Mouse (Mus musculus) brain, adult 2 months (tissue): ENCODE results near the gene Fam118a.
"Not testable (repeated sequence)": the region's sequence is repeated elsewhere in the genome, so short reads cannot be mapped to it uniquely, and the experiment has no call there.

Experiments
- DNase-seq: peaks from one replicate; pipeline ENCODE4 v3.0.0; 2011; ENCODE audit warnings: low read depth, low spot score

Fam118a gene

GRCm38 (mm10) chr15:85012662-85013054, 16.1 kb upstream of the Fam118a start:
- no peak for DNase-seq

DNA sequence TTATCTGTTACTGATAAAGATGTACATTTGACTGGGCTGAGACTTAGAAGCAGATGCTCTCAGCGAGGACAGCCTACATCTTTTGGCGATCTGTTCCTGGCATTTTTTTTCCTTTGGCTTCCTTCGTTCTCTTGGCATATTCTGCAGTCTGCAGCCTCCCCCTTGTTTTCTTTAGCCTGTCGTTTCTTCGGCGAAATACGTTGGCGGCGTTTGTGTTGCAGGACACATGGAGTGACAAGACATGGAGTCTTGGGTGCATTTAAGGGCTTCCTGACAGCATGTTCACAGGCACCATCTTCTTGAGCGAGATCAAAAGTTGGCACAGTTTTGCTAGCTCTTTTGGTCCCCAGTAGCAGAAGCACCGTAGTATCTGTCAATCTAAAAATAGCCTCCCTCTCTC, 13.0 kb upstream of the Fam118a start:
- DNase-seq, result peak; percentile 90

- no peak for DNase-seq
Measured at GRCm38 (mm10) chr15:85016951-85017664, 11.6 kb upstream of the Fam118a start, which contains the start of gene Upk3a. Upk3a (plus strand) TSS chr15:85017141.

GRCm38 (mm10) chr15:85022211-85022610, 6.5 kb upstream of the Fam118a start:
- no peak for DNase-seq

DNA sequence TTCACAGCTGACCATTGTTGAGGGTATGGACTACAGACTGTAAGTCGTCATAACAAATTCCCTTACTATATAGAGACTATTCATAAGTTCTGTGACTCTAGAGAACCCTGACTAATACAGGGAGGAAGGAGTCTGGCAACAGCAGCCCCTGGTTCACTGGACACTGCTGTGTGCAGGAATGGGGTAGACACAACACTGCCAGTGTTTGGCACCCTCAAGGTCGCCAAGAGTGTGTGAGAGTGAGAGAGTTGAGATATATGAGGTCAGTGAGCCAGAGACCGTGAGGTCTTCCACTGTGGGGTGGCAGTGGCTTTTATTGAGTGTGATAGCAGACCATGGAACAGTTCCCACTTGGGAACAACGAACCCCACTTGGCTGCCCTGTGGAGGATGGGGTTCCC, 2.6 kb upstream of the Fam118a start:
- DNase-seq, result no peak

- no peak for DNase-seq
Measured at GRCm38 (mm10) chr15:85027740-85028139, 1.0 kb upstream of the Fam118a start.

DNA sequence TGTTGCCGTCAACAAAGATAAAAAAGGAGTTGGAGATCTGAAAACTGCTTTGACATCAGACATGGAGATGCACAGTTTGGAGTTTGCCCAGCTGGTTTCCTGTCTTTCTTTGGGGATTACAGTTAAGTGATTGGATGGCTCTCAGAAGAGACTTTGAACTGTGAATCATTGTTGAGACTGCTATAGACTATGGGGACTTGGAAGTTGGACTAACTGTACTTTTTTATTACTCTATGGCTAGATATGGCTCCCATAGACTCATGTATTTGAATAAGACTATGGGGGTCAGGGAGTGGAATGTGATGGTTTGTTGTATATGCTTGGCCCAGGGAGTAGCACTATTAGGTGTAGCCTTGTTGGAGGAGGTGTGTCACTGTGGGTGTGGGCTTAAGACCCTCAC, 1.9 kb downstream of the Fam118a start:
- not testable (repeated sequence) for DNase-seq

- no peak for DNase-seq
Measured at GRCm38 (mm10) chr15:85031866-85032265, 3.1 kb downstream of the Fam118a start.

DNA sequence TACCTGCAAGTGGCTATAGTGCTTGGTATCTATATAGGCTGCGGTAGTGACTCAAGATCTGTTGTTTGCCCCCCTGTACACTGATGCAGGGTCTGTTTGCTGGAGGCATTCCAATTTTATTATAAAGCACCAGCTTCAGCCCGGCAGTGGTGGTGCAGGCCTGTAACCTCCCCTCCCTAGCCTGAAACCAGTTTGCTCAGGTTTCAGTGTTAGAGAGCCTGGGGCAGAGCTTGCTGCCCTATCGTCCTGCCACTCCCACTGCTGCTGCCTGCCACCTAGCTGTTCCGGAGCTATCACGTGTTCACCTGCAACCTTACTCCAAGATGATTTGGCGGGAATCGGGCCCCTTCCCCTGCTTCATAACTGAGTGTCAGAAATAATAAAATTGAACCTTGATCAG, 5.2 kb downstream of the Fam118a start:
- DNase-seq, result not testable (repeated sequence)

DNA sequence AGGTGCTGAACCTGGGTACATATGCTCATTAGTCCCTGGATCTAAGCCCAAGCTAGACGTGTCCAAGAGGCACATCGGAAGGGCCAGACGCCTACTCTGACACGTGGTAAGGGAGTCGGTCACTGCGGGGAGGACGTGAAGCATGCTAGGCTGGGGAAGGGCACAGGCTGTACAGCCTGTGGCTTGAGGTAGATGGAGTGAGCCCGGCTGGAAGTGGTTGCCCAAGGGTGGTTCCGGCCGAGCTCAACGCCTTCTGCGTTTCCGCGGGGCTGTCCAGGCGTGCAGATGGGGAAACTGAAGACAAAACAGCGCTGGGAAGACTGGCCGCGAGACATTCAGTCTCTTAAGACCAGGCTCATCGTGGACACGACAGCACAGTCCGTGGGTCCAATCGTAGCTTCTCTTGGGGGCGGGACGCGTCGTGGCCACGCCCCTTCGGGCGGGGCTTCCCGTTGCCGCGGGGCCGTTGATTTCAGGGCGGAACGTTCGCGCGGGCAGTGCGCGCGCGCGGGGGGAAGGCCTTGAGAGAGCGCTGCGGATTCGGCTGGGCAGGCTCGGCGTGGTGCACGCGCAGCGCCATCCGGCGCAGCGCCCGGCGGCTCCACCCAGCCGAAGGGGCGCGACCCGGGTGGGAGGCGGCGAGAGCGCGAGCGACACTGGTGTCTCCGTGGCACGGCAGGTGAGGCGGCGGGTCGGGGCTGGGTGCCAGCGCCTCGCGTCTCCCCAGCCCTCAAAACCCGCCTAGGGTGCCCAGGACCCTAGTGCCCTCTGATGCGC, 8.0 kb downstream of the Fam118a start:
- peak; percentile 98 for DNase-seq

- DNase-seq, result no peak
Measured at GRCm38 (mm10) chr15:85037343-85037690, 8.6 kb downstream of the Fam118a start.

DNA sequence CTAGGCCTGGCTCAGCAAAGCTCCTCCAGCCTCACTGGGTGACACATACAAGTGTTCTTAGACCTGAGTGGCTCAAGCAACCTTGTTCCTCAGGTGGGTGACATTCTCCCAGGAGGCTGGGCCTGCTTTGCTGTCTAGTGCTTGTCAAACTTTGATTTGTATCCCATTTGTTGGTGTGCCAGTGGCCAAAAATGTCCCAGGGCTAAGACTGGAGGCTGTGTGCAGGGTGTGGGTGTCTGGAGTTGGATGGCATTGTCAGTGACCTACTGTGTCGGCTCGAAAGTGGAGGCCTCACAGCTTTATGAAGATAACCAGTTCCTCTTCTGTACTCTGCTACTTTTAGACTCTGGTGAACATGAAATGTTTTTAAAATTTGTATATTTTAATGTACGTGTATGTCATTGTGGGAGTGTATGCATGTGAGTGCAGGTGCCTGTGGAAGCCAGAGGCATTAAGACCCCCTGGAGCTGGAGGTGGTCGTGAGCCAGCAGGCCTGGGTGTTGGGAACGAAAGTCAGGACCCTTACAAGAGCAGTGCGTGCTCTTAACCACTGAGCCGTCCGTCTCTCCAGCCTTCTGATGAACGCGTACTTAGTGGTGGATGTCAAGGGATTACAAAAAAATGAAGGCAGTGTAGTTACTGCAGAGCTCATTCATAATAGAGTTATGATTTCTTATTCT, 12.9 kb downstream of the Fam118a start:
- no peak for DNase-seq

DNA sequence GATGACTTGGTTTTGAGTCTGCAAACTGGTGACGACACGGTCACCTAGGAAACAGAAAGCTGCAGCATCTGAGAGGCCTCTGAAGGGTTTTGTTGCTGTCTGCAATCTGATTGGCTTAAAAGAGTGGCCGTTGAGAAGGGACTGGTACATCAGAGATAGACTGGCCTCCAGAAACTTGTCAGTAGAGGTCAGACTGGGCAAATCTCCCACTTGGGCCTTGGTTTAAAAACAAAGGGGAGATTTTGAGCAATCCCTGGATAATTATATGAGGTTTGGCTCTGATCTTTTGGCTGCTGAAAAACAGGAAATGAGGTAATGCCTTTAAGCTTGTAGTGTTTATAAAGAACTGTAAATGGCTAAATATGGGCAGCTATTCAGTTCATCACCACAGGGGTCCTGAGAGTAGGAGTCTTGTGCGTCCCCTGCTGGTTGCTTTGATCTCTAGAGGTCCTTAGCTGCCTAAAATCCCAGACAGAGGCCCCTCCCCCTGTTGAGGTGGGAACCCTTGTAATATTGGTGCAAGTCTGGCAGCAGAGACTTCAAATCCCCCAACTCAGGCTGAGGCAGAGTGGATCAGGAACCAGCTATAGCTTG, 13.7 kb downstream of the Fam118a start:
- peak; percentile 94 for DNase-seq

GRCm38 (mm10) chr15:85043116-85043515, 14.4 kb downstream of the Fam118a start:
- no peak for DNase-seq

DNA sequence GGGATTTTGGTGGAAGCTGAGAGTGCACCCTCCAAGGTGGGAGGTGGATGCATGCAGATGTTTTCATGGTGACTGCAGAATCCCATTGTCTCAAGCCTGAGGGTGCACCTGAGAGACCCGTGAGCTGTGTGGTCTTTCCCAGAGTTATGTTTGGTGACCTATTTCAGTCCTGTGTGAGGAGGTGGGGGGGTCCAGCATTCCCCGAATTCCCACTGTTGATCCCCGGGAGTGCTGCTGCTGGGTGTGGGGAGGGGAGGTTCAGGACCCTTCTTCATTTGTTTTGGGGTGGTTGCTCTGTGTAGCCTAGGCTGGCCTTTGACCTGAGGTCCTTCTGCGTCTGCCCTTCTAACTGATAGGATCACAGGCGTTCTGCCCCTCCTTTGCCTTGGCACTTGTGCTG, 15.0 kb downstream of the Fam118a start:
- no peak for DNase-seq

DNA sequence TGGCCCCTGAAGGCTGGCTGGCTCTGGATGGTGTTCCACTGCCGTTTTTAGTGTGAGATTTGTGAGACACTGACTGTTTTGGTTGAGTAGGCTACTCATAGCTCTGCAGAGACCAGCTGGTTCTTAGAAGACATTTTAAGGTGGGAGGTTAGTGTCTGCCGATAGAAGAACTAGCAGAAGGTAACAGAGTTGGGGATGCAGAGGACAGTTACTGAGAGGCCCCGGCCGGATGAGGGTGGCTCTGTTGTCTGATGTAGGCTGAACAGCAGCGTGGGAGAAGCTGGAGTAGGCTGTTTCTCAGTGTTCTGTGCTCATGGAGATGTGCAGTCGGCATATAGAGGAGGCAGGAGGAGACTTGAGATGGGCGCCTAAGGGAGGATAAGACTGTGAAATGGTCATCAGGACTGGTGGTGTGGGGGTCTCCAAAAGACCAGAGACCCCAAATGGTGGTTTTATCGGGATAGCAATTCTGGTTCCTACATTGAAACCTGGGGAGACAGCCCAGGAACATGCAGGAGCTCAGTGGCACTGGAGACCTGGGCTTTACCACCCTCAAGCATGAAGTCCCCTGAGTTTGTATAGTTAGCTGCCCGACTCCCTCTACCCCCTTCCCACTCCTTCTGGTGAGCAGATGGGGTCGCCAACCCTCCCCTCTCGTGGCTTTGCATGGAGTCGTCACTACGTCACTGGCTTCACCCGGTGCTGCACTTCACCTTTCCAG, 17.6 kb downstream of the Fam118a start:
- peak; percentile 62 for DNase-seq

- DNase-seq, result no peak
Measured at GRCm38 (mm10) chr15:85047865-85048264, 19.1 kb downstream of the Fam118a start.

DNA sequence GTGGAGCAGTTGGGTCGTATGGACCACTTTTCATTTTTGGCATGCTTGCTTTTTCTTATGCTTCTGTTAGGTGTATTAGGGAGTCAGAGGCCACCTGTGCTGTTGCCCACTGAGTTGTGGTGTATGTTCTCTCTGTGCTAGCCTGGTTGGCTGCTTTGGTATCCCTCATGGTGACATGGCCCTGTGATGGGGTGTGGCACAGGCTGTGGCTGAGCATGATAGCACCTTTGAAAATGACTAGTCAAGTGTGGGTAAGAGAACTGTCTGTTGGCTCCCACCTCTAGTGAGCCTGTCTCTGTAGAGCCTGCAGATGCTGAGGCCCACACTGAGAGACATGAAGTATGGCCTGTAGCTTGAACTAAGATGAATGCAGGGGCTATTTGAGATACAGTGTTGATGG, 21.0 kb downstream of the Fam118a start:
- DNase-seq, result no peak

DNA sequence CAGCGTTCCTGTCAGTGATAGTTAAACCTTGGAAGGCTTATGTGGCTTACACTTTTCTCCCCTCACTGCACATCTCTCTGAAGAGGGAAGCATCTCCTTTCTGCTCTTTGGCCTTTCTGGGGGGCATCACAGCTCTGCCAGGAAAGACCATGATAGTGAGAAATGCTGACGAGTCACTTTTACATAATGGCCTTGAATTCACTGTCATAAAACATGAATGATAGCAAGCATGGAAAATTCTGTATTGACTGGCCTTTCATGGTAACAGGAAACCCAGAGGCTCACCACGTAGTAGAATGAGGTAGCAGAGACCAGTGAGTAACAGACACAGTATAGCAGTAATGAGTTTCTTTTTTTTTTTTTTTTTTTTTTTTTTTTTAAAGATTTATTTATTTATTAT, 25.4 kb downstream of the Fam118a start:
- no peak for DNase-seq

GRCm38 (mm10) chr15:85055186-85055585, 26.4 kb downstream of the Fam118a start:
- no peak for DNase-seq

DNA sequence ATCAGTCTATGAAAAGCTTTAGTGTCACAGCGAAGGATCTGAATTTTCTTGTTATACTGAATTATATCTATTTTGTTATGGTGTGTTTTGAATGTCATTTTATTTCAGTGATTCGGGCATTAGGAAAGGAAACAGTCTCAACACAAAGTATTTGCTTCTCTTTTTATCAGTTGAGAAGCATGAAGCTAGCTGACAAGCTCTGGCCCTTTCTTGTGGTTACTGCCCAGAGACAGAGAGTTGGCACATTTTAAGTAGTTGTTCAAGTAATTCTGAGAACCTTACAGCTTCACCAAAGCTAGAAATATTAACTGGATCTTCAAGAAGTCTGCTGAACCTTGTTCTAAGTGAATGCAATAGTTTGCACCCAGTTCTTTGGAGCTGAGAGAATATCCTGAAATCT, 34.7 kb downstream of the Fam118a start:
- DNase-seq, result no peak

- peak; percentile 82 for DNase-seq
Measured at GRCm38 (mm10) chr15:85070561-85070960, 41.8 kb downstream of the Fam118a start.
